Mouse (Mus musculus): Measurements from ENCODE around the gene Prom2.

The Prom2 gene

GRCm38 (mm10) chr2:127523950-127524729 is 17.1 kb downstream of the Prom2 start:
- in situ Hi-C loops (cut with MboI, MseI) = no loop called here

GRCm38 (mm10) chr2:127522006-127522441 is 19.2 kb downstream of the Prom2 start, which contains the start of gene Kcnip3:
Gene Kcnip3, minus strand, starts transcription at chr2:127522094.
- in situ Hi-C loops (cut with MboI, MseI) = no loop called here

DNA sequence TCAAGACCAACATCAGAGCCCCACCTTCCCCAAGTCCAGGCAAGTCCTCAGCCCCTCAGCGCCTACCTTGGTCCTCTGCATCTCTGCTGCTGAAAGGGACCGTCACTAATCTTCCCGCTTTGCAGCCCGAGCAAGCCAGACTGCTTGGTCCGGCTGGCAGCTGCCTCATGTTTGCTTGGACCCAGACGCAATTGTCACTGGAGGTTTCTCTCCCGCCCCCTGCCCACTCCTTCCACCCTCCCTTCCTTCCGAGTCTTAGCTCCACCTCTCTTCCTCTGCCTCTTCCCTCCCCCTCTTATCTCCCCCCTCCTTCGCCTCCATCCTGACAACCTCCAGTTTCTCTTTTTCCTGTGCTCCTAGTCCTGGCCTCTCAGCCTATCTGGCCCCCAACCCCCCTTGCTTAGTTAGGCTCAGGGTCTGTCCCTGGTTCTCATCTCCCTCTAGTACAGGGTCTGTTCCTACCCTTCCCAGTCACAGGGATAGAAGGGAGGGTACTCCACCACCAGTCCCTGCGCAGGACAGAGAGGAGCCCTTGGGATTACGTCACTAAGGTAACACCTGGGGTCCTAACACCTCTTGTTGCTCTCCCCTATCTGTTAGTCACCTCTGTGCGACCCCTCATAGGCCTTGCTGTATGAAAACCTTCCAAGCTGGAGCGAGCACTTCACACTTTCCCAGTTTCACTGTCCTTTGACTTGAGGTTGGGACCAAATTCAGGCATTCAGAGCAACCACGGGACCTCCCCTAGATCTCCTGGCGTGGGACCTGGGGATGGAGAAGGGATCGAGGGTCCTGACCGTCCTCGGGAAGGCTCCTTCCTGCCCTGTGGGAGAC is 19.9 kb downstream of the Prom2 start:
- in situ Hi-C loops (cut with MboI, MseI) = no loop called here

DNA sequence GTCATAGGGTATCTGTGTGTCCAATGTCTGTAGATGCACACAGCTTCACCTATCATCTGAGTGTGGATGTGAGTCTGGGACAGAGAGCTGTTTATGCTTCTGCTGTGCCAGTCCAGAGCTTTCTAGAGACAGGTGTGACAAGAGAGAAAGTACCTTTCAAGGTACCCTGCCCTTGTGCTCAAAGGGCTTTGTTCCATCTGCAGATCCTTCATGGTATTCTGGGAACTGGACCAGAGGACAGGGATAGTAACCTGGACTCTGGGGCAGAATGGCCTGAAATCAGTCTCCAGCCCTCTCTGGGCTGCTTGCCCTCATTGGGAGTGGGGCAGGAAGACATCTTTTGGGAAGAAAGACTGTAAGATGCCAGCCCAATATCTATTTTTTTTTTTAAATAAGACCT is 21.1 kb downstream of the Prom2 start:
- in situ Hi-C loops (cut with MboI, MseI) = no loop called here

GRCm38 (mm10) chr2:127519308-127519707 is 22.0 kb downstream of the Prom2 start:
- in situ Hi-C loops (cut with MboI, MseI) = no loop called here

GRCm38 (mm10) chr2:127518831-127519230 is 22.4 kb downstream of the Prom2 start:
- in situ Hi-C loops (cut with MboI, MseI) = no loop called here

DNA sequence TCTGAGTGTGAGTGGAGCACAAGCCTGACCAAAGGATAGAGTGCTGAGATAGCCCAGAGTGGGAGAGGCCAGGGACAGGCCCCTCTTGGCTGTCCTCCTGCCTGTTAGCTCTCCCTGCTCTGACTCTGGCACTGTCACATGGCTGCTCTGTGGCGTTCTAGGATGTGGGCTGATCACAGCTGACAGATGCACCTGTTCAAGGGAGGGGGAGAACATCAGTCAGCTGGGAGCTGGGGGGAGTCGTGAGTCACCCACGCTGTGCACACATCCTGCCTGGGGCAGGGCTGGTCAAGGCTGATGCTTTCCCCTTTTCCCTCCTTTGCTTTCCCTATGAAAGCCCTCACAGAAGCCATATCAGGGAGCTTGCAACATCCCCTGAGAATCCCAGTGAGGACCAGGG is 23.0 kb downstream of the Prom2 start:
- in situ Hi-C loops (cut with MboI, MseI) = no loop called here

GRCm38 (mm10) chr2:127517081-127517480 is 24.2 kb downstream of the Prom2 start:
- in situ Hi-C loops (cut with MboI, MseI) = no loop called here

DNA sequence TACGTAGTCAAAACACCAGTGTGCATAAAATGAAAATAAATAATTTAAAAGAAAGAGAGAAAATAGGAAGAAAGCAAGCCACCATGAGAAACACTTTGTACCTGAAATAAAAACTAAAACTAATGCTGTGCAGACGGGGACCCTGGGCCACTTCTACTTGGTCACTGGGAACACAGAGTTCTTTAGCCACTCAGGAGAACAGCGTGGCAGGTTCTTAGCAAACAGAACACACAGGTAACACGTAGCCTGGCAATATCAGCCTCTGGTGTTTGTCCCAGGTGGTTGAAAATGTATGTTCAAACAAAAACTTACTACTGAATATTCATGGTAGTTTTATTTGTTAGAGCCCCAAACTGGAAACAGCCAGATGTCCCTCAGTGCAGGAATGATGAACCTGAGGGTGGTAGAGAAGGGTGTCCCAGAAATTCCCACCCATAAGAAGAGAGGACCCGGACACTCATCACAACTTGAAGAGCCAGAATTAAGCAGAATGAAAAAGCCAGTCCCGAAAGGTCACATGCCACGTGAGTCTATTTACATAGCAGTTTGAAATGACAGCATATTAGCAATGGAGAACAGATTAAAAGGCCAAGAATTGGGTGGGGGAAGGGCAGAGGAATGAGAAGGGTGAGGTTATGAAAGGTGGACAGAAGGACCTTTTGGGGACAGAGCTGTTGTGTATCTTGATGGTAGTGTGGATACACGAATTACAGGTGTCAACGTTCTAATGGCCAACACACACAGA is 26.7 kb downstream of the Prom2 start:
- in situ Hi-C loops (cut with MboI, MseI) = no loop called here

DNA sequence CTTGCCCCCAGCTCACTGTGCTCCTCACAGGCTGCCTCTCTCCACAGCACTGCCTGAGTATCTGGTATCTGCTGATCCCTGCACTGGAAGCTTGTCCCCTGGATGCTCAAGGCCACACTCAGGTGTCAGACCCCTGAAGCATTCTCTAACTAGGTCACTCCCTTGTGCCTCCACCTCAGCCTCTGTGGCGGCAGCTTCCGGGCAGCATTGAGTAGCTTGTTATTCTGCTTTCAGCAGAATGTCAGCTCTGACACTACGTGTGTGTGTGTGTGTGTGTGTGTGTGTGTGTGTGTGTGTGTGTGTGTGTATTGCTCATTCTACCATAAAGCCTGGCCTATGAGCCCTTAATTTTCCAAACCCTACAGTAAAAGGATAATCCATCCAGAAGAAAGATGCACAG is 28.0 kb downstream of the Prom2 start:
- in situ Hi-C loops (cut with MboI, MseI) = no loop called here

- in situ Hi-C loops (cut with MboI, MseI) = no loop called here
Observed at GRCm38 (mm10) chr2:127511426-127511825, 29.8 kb downstream of the Prom2 start.

- in situ Hi-C loops (cut with MboI, MseI) = no loop called here
Observed at GRCm38 (mm10) chr2:127507967-127508660, 33.2 kb downstream of the Prom2 start.

GRCm38 (mm10) chr2:127507077-127507774 is 34.0 kb downstream of the Prom2 start:
- in situ Hi-C loops (cut with MboI, MseI) = no loop called here

DNA sequence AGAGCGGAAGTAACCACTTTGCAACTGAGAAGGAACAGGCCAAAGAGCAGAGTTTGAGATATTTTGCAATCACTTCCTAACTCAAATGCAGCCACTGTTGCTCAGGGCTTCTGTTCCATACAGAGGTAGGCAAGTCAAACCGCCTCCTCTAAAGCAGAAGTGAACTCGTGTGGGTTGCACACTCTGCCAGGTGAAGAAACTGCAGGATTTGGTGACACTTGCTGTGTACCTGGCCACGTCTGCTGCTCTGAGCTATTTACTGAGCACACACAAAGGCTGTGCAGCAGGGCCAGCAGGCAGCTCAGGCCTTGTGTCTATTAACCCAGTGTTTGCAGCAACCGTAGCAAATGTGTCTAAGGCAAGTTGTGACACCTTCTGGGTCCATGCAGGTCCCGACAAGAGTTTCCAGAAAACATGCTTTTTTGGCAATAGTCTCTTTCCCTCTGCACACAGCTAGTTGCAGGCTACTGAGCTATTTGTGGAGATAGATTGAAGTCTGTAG is 35.1 kb downstream of the Prom2 start:
- in situ Hi-C loops (cut with MboI, MseI) = no loop called here

DNA sequence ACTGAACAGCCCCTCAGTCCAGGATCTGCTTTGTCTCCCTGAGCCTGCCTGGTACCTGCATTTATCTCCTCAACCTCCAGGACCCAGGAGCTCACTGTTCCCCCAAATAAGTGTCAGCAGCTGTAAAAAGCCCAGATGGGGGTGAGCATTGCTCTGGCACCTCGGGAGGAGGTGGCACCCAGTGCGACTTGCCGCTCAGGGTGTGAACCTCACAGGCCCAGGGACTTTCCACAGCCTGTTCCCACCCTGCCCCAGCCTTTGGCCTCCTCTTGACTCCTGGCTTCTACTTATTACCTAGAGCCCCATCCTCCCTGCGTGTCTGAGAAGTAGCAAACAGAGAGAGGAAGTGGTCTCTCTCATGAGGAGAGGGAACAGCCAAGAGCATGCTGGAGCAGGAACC is 36.1 kb downstream of the Prom2 start:
- in situ Hi-C loops (cut with MboI, MseI) = no loop called here

DNA sequence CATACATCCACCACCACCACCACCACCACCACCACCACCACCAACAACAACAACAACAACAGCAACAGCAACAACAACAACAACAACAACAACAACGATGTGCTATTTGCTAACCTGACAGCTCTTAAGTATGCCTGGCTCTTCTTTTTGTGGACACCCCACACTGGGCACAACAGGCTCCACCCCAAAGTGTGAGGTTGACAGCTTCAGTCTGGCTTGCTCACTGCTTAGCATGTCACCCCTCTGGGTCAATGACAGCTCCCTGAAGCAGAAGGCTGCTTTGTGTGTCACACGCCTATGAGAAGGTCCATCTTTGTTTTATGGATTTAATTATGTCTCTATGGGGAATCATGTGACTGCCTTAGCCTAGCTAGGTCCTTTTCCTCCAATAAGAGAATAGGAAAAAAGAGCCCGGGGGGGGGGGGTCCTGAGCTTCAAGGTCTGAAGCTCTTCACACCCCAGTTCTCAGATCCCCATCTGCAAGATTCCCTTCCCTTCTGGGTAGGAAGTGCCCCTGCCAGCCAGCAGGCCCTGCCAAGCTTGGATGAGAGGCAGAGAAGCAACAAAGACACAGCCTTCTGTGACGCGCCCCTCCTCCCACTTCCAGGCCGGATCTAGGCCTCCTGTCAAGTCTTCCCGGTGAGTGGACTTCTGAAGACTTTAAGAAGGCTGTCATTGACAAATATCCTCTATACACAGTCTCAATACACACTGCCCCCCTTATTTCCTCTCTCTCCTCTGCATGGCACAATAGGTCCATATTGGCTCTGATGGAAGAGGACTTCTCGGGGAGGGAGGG is 37.3 kb downstream of the Prom2 start:
- in situ Hi-C loops (cut with MboI, MseI) = no loop called here

GRCm38 (mm10) chr2:127501061-127501460 is 40.2 kb downstream of the Prom2 start:
- in situ Hi-C loops (cut with MboI, MseI) = no loop called here

GRCm38 (mm10) chr2:127498750-127499149 is 42.5 kb downstream of the Prom2 start:
- in situ Hi-C loops (cut with MboI, MseI) = loop anchor here (5.0 kb wide), 1 partner anchor 36 kb away; no protein-coding TSS in a partner anchor

- in situ Hi-C loops (cut with MboI, MseI) = loop anchor here (5.0 kb wide), 1 partner anchor 34 kb away; no protein-coding TSS in a partner anchor
Observed at GRCm38 (mm10) chr2:127496321-127496720, 44.9 kb downstream of the Prom2 start.
